Mouse (Mus musculus): Measurements from ENCODE around the gene Tfrc.
A peak's percentile ranks its signal among the peaks of the same experiment; 100 is the strongest.
"Not testable (repeated sequence)": the region's sequence is repeated elsewhere in the genome, so short reads cannot be mapped to it uniquely, and the experiment has no call there.

Gene Tfrc

GRCm38 (mm10) chr16:32612052-32612451, 3.3 kb downstream of the Tfrc start:
- no peak for DNase-seq (ENCODE audit: low spot score)

DNA sequence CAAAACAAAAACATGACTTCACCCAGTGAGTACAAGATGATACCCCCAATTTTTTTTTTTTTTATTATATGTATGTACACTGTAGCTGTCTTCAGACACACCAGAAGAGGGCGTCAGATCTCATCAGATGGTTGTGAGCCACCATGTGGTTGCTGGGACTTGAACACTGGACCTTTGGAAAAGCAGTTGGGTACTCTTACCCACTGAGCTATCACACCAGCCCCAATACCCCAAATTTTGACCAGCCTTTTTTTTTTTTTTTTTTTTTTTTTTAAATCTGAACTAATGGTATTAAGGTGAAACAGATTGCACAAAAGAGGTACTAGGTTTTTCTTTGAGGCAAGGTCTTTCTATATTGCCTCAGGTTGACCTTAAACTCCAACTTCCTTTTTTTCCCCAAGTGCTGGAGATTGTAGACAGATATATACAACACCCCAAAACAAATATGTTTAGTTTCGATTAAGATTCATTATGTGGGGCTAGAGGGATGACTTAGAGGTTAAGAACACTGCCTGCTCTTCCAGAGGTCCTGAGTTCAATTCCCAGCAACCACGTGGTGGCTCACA, 4.6 kb downstream of the Tfrc start:
- DNase-seq (ENCODE audit: low spot score) = no peak

DNA sequence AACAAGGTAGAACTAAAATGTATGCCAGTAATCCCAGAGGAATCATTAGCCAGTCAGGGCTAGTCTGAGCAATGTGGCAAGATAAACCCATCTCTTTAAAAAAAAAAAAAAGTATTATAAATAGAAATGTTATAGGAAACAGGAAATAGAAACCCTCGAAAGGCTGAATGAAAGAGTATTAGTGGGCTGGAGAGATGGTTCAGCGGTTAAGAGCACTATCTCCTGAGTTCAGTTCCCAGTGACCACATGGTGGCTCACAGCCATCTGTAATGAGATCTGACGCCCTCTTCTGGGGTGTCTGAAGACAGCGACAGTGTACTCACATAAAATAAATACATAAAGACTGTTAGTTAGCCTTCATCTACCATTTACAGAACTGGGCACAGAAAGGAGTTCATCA, 5.3 kb downstream of the Tfrc start:
- DNase-seq (ENCODE audit: low spot score) = no peak

DNA sequence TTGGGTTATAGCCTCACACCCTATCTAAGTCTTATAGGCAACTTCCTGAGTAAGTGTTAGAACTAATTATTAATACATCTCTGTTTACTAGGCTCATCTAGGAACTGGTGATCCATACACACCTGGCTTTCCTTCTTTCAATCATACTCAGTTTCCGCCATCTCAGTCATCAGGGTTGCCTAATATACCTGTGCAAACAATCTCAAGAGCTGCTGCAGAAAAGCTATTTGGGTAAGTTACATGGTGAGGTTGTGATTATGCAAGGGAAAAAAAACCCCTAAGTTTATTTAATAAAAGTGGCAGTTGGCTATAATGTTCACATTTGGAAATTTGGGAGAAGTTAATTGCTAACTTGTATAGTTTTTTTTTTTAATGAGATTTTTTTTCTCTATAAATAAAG, 10.2 kb downstream of the Tfrc start:
- DNase-seq (ENCODE audit: low spot score) = peak; percentile 66

DNA sequence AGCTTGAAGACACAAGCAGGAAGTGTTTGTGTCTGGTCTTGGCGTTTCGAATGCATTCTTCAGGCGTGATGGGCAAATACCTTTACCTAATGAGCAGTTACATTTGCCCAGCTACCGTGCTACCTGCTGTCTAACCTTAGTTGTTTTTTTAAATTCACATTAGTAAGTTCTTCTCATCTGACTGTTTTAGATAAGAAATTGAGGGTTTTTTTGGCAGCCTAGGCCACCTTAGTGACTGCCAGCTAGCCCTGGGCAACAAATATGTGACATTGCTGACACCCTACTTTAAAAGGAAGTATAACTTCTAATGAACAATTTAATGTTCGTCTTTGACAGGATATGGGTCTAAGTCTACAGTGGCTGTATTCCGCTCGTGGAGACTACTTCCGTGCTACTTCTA, 19.4 kb downstream of the Tfrc start:
- no peak for DNase-seq (ENCODE audit: low spot score)

GRCm38 (mm10) chr16:32632328-32632824, 23.7 kb downstream of the Tfrc start:
- DNase-seq (ENCODE audit: low spot score) = no peak

DNA sequence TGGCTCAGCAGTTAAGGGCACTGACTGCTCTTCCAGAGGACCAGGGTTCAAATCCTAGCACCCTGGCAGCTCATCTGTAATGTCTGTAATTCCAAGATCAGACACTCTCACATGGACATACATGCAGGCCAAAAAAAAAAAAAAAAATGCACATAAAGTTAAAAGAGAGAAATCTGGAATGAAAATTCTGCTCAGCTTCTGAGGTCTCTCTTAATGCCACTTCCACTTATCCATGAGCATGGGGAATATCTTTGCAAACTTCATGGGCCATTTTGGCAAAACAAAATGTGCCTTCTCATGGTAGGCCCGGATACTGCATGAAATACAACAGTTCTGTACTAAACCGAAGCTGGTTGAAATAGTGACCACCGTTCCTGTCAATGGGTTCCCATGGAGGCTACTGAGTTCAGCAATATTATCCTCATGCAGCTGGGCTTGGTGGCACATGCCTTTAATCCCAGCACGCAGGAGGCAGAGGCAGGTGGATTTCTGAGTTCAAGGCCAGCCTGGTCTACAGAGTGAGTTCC, 24.8 kb downstream of the Tfrc start:
- DNase-seq (ENCODE audit: low spot score) = no peak

- no peak for DNase-seq (ENCODE audit: low spot score)
Measured at GRCm38 (mm10) chr16:32634183-32634582, 25.5 kb downstream of the Tfrc start.

DNA sequence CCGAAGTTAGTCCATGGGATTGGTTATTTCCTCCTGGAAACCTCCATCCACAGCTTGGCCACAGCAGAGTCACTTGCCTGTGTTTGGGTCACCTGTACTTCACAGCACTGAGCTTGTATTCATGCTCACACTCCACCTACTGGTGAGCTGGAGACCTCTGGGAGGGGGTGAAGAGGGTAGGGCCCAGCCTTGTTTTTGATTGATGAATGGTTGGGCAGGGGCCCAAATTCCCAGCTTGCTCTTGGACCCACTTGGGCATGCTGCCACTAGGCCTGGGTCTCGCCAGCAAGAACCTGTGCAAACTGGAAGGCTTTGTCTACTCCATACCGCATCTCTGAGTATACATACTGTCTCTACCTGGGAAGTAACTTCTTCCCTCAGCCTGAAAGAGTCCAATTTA, 26.6 kb downstream of the Tfrc start:
- DNase-seq (ENCODE audit: low spot score) = no peak

DNA sequence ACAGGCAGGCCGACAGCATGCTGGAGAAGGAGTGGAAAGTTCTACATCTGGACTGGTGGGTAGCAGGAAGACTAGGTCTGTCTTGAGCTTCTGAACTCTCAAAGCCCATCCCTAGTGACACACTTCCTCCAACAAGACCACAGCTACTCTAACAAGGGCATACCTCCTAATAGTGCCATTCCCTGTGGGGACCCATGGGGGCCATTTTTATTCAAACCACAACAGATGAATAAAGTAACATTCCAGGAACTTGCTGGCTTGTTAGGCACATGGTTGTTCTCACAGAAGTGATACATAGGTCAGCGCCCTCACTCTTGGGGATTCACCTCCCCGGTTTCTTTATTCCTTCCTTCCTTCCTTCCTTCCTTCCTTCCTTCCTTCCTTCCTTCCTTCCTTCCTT, 27.6 kb downstream of the Tfrc start:
- no peak for DNase-seq (ENCODE audit: low spot score)

DNA sequence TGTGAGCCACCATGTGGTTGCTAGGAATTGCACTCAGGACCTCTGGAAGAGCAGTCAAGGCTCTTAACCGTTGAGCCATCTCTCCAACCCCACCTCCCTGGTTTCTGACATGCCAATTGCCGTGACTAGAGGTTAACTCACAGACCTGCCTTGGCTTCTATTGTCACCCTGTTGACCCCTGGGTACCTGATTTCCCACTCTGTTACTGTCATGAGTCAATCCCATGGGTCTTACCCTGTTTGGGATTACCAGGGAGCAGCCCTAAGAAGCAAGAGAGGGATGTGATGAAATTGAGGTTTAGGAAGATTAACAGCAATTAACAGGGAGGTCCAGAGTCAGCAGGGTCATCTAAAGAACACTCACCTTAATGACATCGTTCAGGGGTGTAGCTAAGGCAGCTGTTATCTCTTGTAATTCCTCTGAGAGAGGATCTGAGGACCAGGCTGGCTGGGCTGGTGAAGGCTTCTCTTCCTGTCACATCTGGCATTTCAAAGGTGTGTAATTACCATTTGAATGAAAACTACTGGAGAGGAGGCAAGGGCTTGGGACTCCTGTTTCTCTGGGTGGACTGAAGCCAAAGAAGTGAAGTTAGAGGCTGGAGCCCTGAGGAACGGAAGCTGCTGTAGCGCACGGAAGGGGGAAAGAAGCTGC, 28.3 kb downstream of the Tfrc start:
- DNase-seq (ENCODE audit: low spot score) = no peak

- peak; percentile 86 for DNase-seq (ENCODE audit: low spot score)
Measured at GRCm38 (mm10) chr16:32638476-32638875, 29.8 kb downstream of the Tfrc start.

GRCm38 (mm10) chr16:32640096-32640495, 31.4 kb downstream of the Tfrc start:
- DNase-seq (ENCODE audit: low spot score) = no peak

DNA sequence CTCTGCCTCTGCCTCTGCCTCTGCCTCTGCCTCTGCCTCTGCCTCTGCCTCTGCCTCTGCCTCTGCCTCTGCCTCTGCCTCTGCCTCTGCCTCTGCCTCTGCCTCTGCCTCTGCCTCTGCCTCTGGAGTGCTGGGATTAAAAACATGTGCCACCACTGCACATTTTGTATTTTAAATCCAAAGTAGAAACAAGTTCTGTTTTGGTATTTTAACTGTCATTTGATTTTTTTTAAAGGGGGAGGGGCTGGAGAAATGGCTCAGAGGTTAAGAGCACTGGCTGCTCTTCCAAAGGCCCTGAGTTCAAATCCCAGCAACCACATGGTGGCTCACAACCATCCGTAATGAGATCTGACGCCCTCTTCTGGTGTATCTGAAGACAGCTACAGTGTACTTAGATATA, 32.0 kb downstream of the Tfrc start:
- DNase-seq (ENCODE audit: low spot score) = not testable (repeated sequence)

GRCm38 (mm10) chr16:32641440-32642219, 32.9 kb downstream of the Tfrc start:
- no peak for DNase-seq (ENCODE audit: low spot score)

DNA sequence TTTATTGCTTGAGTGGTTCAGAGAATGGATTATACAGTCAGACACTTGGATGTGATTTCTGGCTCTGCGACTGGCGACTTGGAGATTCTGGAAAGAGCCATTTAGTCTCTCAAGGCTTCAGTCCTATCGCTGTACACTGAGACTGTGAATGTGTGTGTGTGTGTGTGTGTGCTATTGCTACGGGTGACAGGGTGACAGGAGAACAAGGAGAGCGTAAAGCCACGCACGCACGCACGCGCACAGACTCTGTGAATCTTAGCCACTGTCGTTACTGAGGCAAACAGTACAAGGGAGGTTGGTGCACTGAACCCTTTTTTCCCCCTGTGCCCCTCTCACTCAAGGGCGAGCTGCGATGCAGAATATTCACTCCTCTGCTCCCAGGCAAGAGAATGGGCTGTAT, 33.6 kb downstream of the Tfrc start:
- no peak for DNase-seq (ENCODE audit: low spot score)

DNA sequence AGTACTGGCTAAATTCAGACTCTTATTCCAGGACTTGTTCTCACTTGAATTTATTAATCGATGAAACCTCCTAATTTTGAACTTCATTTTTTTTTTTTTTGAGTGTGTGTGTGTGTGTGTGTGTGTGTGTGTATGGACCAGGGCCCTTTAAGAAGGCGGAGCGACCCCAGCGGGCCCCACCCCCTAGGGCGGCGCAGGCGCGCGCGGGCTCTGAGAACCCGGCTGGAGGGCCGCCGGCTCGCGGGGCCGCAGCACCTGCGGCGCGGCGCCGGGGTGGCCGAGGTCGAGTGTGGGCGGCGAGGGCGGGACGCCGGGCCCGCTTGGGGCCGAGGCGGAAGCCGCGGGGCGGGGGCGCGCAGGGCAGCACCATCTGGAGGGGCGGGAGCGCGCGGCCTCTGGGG, 34.9 kb downstream of the Tfrc start, which contains the start of gene Tnk2:
Gene Tnk2, plus strand, starts transcription at position 214 of the 401 bp plus-strand sequence.
- peak; percentile 89 for DNase-seq (ENCODE audit: low spot score)

DNA sequence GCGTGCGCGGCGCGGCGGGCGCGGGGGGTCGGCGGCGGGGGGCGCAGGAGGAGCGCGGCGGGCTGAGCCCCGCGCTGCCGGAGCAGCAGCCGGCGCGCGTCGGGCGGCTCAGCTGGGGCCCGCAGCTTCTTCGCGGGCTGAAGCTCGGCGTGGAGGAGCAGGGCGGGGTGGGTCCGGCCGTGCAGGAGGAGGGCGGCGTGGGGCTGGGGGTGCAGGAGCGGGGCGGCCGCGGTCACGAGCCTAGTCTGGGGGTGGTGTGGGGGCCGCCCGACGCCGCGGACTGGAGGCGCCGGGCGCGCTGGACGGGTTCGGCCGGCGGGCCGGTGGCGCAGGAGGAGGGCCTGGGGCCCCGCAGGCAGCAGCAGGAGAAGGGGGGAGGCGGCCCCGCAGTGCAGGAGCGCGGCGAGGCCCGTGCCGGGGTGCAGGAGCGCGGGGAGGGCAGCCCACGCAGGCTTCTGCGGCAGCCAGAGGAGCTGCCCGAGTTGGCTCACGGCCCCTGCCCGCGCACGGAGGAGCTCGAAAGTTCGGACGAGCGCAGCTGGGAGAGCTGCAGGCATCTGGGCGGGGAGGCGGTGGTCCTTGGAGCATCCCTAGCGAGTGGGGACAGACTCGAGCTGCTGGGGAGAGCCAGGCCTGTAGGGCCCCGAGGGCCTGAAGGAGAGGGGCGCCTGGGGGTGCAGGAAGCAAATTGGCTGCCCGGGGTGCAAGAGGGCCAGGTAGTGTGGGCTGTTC, 35.5 kb downstream of the Tfrc start:
- DNase-seq (ENCODE audit: low spot score) = no peak

- DNase-seq (ENCODE audit: low spot score) = no peak
Measured at GRCm38 (mm10) chr16:32644801-32645170, 36.1 kb downstream of the Tfrc start.

GRCm38 (mm10) chr16:32645361-32645914, 36.7 kb downstream of the Tfrc start:
- DNase-seq (ENCODE audit: low spot score) = peak; percentile 66

GRCm38 (mm10) chr16:32646014-32646413, 37.3 kb downstream of the Tfrc start:
- no peak for DNase-seq (ENCODE audit: low spot score)

GRCm38 (mm10) chr16:32647712-32648111, 39.0 kb downstream of the Tfrc start:
- DNase-seq (ENCODE audit: low spot score) = no peak
